Mouse (Mus musculus): Measurements from ENCODE around the gene Pcf11. TPM values are rescaled to one million over a fixed set of nuclear protein-coding genes. Genes with fewer than 3 reads are reported as not detected.

Pcf11 gene
- 17.6 and 19.2 TPM in 2 replicates for polyA plus RNA-seq (2014; fragmentation: Nextera tagmentation; extraction: Ambion mirVana)

- Histone ChIP-seq H3K36me3 (ENCODE audit: control insufficient read depth, insufficient read depth, low read length) (peaks cover 5% of the 10 kb centered on the region; the same call in 1 of the 2 replicates), H3K4me1 (replicated peaks; ENCODE audit: control insufficient read depth, insufficient read depth, low read length) (peaks cover 18% of the 10 kb centered on the region), H3K4me3 (ENCODE audit: low read depth, low read length) (peak within 1 kb of the TSS; percentile 97), H3K27ac (ENCODE audit: low read depth, low read length) (peak within 1 kb of the TSS; percentile 96), H3K9ac (ENCODE audit: low read depth, low read length) (peak within 1 kb of the TSS; percentile 99), H3K4me2 (peak within 1 kb of the TSS; percentile 86), H3K9me3 (ENCODE audit: control insufficient read depth, low read length) (no peaks in the 10 kb centered on the region), H3K27me3 (replicated peaks; ENCODE audit: control insufficient read depth, insufficient read depth, low read length) (no peaks in the 10 kb centered on the region)
- whole genome bisulfite sequencing, result under 1% methylated on average over 88 of the region's 88 CpGs
- ATAC-seq (replicated peaks; ENCODE audit: low FRiP score) (peak; percentile 93), DNase-seq (ENCODE audit: low spot score) (peak; percentile 97)
These were observed at the start of gene Pcf11 for GRCm38 (mm10) chr7:92669507-92670471. TSS of gene Pcf11 (minus strand) at chr7:92669934.

GRCm38 (mm10) chr7:92715055-92715454 lies 45.3 kb upstream of the Pcf11 start:
- Histone ChIP-seq H3K9ac (ENCODE audit: low read depth, low read length) (no peak overlapping the region), H3K27me3 (replicated peaks; ENCODE audit: control insufficient read depth, insufficient read depth, low read length) (no peaks in the 10 kb centered on the region; the same call in 1 of the 2 replicates), H3K4me3 (ENCODE audit: low read depth, low read length) (no peak overlapping the region), H3K9me3 (ENCODE audit: control insufficient read depth, low read length) (no peaks in the 10 kb centered on the region), H3K27ac (ENCODE audit: low read depth, low read length) (no peak overlapping the region), H3K4me2 (no peak overlapping the region), H3K4me1 (replicated peaks; ENCODE audit: control insufficient read depth, insufficient read depth, low read length) (no peaks in the 10 kb centered on the region), H3K36me3 (ENCODE audit: control insufficient read depth, insufficient read depth, low read length) (no peaks in the 10 kb centered on the region)
- ATAC-seq (replicated peaks; ENCODE audit: low FRiP score) (no peak), DNase-seq (ENCODE audit: low spot score) (no peak)
- 66% methylated on average over 1 of the region's 1 CpGs for WGBS

GRCm38 (mm10) chr7:92711593-92711992 lies 41.9 kb upstream of the Pcf11 start:
- H3K4me3 ChIP-seq (ENCODE audit: low read depth, low read length), result no peak overlapping the region
- 60% methylated on average over 3 of the region's 3 CpGs for WGBS
- H3K9ac ChIP-seq (ENCODE audit: low read depth, low read length), result no peak overlapping the region
- no peak overlapping the region for H3K27ac ChIP-seq (ENCODE audit: low read depth, low read length)
- H3K9me3 ChIP-seq (ENCODE audit: control insufficient read depth, low read length), result no peaks in the 10 kb centered on the region
- H3K4me2 ChIP-seq, result no peak overlapping the region
- ATAC-seq (replicated peaks; ENCODE audit: low FRiP score), result no peak
- DNase-seq (ENCODE audit: low spot score), result no peak
- H3K4me1 ChIP-seq (replicated peaks; ENCODE audit: control insufficient read depth, insufficient read depth, low read length), result no peaks in the 10 kb centered on the region
- no peaks in the 10 kb centered on the region; the same call in 1 of the 2 replicates for H3K27me3 ChIP-seq (replicated peaks; ENCODE audit: control insufficient read depth, insufficient read depth, low read length)
- H3K36me3 ChIP-seq (ENCODE audit: control insufficient read depth, insufficient read depth, low read length), result no peaks in the 10 kb centered on the region

- 39% methylated on average over 2 of the region's 2 CpGs for WGBS
- H3K27me3 ChIP-seq (replicated peaks; ENCODE audit: control insufficient read depth, insufficient read depth, low read length), result no peaks in the 10 kb centered on the region; the same call in 1 of the 2 replicates
- no peaks in the 10 kb centered on the region for H3K9me3 ChIP-seq (ENCODE audit: control insufficient read depth, low read length)
- ATAC-seq (replicated peaks; ENCODE audit: low FRiP score) (no peak), DNase-seq (ENCODE audit: low spot score) (no peak)
- no peak overlapping the region for H3K9ac ChIP-seq (ENCODE audit: low read depth, low read length)
- no peaks in the 10 kb centered on the region for H3K4me1 ChIP-seq (replicated peaks; ENCODE audit: control insufficient read depth, insufficient read depth, low read length)
- no peak overlapping the region for H3K27ac ChIP-seq (ENCODE audit: low read depth, low read length)
- no peak overlapping the region for H3K4me3 ChIP-seq (ENCODE audit: low read depth, low read length)
- H3K36me3 ChIP-seq (ENCODE audit: control insufficient read depth, insufficient read depth, low read length), result no peaks in the 10 kb centered on the region
- H3K4me2 ChIP-seq, result no peak overlapping the region
These were observed 39.8 kb upstream of the Pcf11 start for GRCm38 (mm10) chr7:92709573-92709972.

- Histone ChIP-seq H3K27me3 (replicated peaks; ENCODE audit: control insufficient read depth, insufficient read depth, low read length) (no peaks in the 10 kb centered on the region; the same call in 1 of the 2 replicates), H3K9me3 (ENCODE audit: control insufficient read depth, low read length) (no peaks in the 10 kb centered on the region), H3K4me1 (replicated peaks; ENCODE audit: control insufficient read depth, insufficient read depth, low read length) (no peaks in the 10 kb centered on the region), H3K4me2 (peak overlapping the region; percentile 6; the same call in 1 of the 2 replicates), H3K4me3 (ENCODE audit: low read depth, low read length) (no peak overlapping the region), H3K36me3 (ENCODE audit: control insufficient read depth, insufficient read depth, low read length) (no peaks in the 10 kb centered on the region), H3K27ac (ENCODE audit: low read depth, low read length) (no peak overlapping the region), H3K9ac (ENCODE audit: low read depth, low read length) (no peak overlapping the region)
- DNase-seq (ENCODE audit: low spot score), result no peak
- ATAC-seq (replicated peaks; ENCODE audit: low FRiP score), result no peak
- 77% methylated on average over 12 of the region's 12 CpGs for WGBS
These were observed 37.0 kb upstream of the Pcf11 start for GRCm38 (mm10) chr7:92706711-92707110.

GRCm38 (mm10) chr7:92705534-92705933 lies 35.8 kb upstream of the Pcf11 start:
- no peak overlapping the region for H3K9ac ChIP-seq (ENCODE audit: low read depth, low read length)
- 61% methylated on average over 2 of the region's 2 CpGs for WGBS
- no peaks in the 10 kb centered on the region for H3K27me3 ChIP-seq (replicated peaks; ENCODE audit: control insufficient read depth, insufficient read depth, low read length)
- H3K27ac ChIP-seq (ENCODE audit: low read depth, low read length), result no peak overlapping the region
- ATAC-seq (replicated peaks; ENCODE audit: low FRiP score) (no peak), DNase-seq (ENCODE audit: low spot score) (no peak)
- H3K4me2 ChIP-seq, result no peak overlapping the region
- no peaks in the 10 kb centered on the region for H3K36me3 ChIP-seq (ENCODE audit: control insufficient read depth, insufficient read depth, low read length)
- H3K4me3 ChIP-seq (ENCODE audit: low read depth, low read length), result no peak overlapping the region
- H3K4me1 ChIP-seq (replicated peaks; ENCODE audit: control insufficient read depth, insufficient read depth, low read length), result no peaks in the 10 kb centered on the region
- no peaks in the 10 kb centered on the region for H3K9me3 ChIP-seq (ENCODE audit: control insufficient read depth, low read length)

- no peak for DNase-seq (ENCODE audit: low spot score)
- Histone ChIP-seq H3K9ac (ENCODE audit: low read depth, low read length) (no peak overlapping the region), H3K27ac (ENCODE audit: low read depth, low read length) (no peak overlapping the region), H3K4me2 (no peak overlapping the region), H3K4me3 (ENCODE audit: low read depth, low read length) (no peak overlapping the region), H3K9me3 (ENCODE audit: control insufficient read depth, low read length) (no peaks in the 10 kb centered on the region), H3K4me1 (replicated peaks; ENCODE audit: control insufficient read depth, insufficient read depth, low read length) (no peaks in the 10 kb centered on the region), H3K27me3 (replicated peaks; ENCODE audit: control insufficient read depth, insufficient read depth, low read length) (no peaks in the 10 kb centered on the region), H3K36me3 (ENCODE audit: control insufficient read depth, insufficient read depth, low read length) (no peaks in the 10 kb centered on the region)
- WGBS, result 68% methylated on average over 1 of the region's 1 CpGs
- ATAC-seq (replicated peaks; ENCODE audit: low FRiP score), result no peak
These were observed 33.9 kb upstream of the Pcf11 start for GRCm38 (mm10) chr7:92703661-92704060.

- H3K4me2 ChIP-seq, result no peak overlapping the region
- H3K9me3 ChIP-seq (ENCODE audit: control insufficient read depth, low read length), result no peaks in the 10 kb centered on the region
- WGBS, result 68% methylated on average over 5 of the region's 5 CpGs
- ATAC-seq (replicated peaks; ENCODE audit: low FRiP score) (no peak), DNase-seq (ENCODE audit: low spot score) (no peak)
- no peaks in the 10 kb centered on the region for H3K27me3 ChIP-seq (replicated peaks; ENCODE audit: control insufficient read depth, insufficient read depth, low read length)
- no peak overlapping the region for H3K4me3 ChIP-seq (ENCODE audit: low read depth, low read length)
- H3K9ac ChIP-seq (ENCODE audit: low read depth, low read length), result no peak overlapping the region
- no peaks in the 10 kb centered on the region for H3K4me1 ChIP-seq (replicated peaks; ENCODE audit: control insufficient read depth, insufficient read depth, low read length)
- no peak overlapping the region for H3K27ac ChIP-seq (ENCODE audit: low read depth, low read length)
- no peaks in the 10 kb centered on the region for H3K36me3 ChIP-seq (ENCODE audit: control insufficient read depth, insufficient read depth, low read length)
These were observed 29.0 kb upstream of the Pcf11 start for GRCm38 (mm10) chr7:92698770-92699169.

- no peaks in the 10 kb centered on the region for H3K36me3 ChIP-seq (ENCODE audit: control insufficient read depth, insufficient read depth, low read length)
- WGBS, result 90% methylated on average over 3 of the region's 3 CpGs
- no peak for ATAC-seq (replicated peaks; ENCODE audit: low FRiP score)
These were observed 26.7 kb upstream of the Pcf11 start for GRCm38 (mm10) chr7:92696395-92696794.

More at GRCm38 (mm10) chr7:92696395-92696794, 26.7 kb upstream of the Pcf11 start:
- no peak overlapping the region for H3K4me2 ChIP-seq
- H3K9ac ChIP-seq (ENCODE audit: low read depth, low read length), result no peak overlapping the region
- H3K27ac ChIP-seq (ENCODE audit: low read depth, low read length), result no peak overlapping the region
- no peaks in the 10 kb centered on the region for H3K9me3 ChIP-seq (ENCODE audit: control insufficient read depth, low read length)
- no peak for DNase-seq (ENCODE audit: low spot score)
- no peaks in the 10 kb centered on the region for H3K4me1 ChIP-seq (replicated peaks; ENCODE audit: control insufficient read depth, insufficient read depth, low read length)
- H3K27me3 ChIP-seq (replicated peaks; ENCODE audit: control insufficient read depth, insufficient read depth, low read length), result no peaks in the 10 kb centered on the region
- H3K4me3 ChIP-seq (ENCODE audit: low read depth, low read length), result no peak overlapping the region

All from liver, embryonic 11.5 days (tissue).